In the genomic region with DNA sequence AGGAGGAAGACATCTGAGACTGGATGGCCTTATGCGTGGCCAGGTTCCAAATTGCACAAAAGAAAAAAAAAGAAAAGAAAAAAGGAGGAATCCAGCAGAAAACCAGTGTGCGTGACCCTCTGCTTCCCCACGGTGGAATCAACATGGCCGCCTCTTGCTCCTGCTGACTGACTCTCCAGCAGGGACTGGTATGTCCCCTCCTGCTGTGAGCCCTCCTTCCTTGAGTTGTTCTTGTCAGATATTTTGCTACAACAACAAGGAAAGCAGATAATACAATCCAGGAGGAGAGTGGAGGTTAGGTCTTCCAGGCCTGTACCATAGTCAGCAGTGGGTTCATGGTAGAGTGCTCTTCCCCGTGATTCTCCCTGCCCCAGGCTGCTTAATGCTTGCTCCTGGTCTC, we compare ENCODE assay signal across 16 mouse cellular contexts.
"Had no signal": no experiment of that assay in that cellular context is flagged by ENCODE, and none has a peak within 500 bp of the region (broad histone marks: within the 10 kb centered on the region; RNA-seq: fewer than 3 reads in every experiment).

No protein-coding gene starts in this region.

- H3K4me3 ChIP-seq: neural tube, embryonic 12.5 days; neural tube, embryonic 13.5 days; neural tube, embryonic 15.5 days; stomach, embryonic 15.5 days had no signal

- H3K27ac ChIP-seq: neural tube, embryonic 12.5 days; neural tube, embryonic 13.5 days; neural tube, embryonic 15.5 days; stomach, embryonic 15.5 days; stomach, postnatal 0 days had no signal

- H3K4me1 ChIP-seq: stomach, embryonic 15.5 days had no signal

- H3K9me3 ChIP-seq: neural tube, embryonic 12.5 days; neural tube, embryonic 13.5 days; neural tube, embryonic 15.5 days; stomach, embryonic 15.5 days had no signal

- H3K36me3 ChIP-seq: neural tube, embryonic 12.5 days; neural tube, embryonic 13.5 days; neural tube, embryonic 15.5 days; stomach, embryonic 15.5 days had no signal

- DNase-seq: retina, postnatal 1 day; right cerebral cortex, adult 18-20 months; right cerebral cortex, postnatal 14 days; right cerebral cortex, postnatal 25 days; spleen, adult 18-20 months; thymus, adult 18-20 months; thymus, adult 2 months; thymus, postnatal 14 days; thymus, postnatal 25 days; thymus, postnatal 36 days; thymus, postnatal 4 days had no signal

- H3K27me3 ChIP-seq: neural tube, embryonic 12.5 days; stomach, embryonic 15.5 days had no signal
